Mouse (Mus musculus): ENCODE data around the gene Taf1. TPM values are rescaled to one million over a fixed set of nuclear protein-coding genes. Genes with fewer than 3 reads are reported as not detected.

The Taf1 gene
- 5.1 and 5.4 TPM in 2 replicates for polyA plus RNA-seq (2015; fragmentation: Nextera tagmentation; extraction: Ambion mirVana)

DNA sequence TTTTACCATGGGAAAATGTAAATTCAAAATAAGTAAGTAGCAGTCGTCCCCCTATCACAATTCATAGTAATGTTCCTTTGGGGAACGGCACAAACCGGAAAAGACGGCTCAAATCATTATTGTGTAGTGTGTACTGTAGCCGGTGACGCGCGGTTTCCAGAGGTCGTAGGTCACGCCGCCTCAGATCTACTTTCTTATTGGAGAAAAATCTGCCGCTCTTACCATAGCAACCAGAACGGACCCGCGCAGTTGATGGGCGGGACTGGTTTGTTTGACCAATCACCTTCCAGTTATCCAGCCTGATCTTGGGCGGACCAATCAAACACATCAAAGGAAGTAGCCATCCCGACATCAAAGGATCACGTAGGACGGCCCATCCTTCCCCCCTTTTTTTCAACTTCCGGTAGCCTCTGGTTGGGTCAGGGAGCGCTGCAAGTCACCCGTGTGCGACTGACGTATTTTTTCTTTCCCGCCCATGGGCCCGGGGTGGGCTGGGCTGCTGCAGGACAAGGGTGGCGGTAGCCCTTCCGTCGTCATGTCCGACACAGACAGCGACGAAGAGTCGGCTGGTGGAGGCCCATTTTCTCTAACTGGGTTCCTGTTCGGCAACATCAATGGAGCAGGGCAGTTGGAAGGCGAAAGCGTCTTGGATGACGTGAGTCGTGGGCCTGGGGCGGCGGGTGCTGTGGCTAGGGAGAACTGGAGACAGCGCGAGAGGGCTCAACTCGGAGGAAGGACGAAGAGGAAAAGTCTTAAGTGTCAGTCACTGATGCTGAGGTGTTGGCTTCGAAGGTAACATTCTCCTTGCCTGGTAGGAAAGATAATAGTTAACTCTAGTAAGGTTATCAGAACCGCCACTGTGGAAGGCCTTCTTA lies at the start of gene Taf1:
Gene Taf1, plus strand, starts transcription at position 388 of the 875 bp plus-strand sequence.

DNA sequence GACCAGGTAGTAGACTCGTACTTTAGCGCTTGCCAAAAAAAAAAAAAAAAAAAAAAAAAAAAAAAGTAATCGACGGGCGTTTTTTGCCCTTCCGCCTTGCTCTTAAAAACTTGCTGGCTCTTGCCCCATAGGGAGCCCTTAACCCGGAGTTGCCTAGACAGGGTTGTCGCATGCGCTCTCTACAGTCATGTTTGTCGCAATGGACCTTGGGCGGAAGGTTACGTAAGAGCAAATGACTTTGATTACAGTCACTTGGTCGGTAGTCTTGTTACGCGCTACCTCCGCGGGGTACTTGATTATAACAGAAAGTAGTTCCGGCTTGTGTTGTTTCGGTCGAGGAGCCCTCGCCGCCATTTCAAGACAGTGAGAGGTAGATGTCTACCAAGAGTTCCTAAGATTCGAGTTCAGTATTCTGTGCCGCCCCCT lies 107.2 kb downstream of the Taf1 start, which contains the start of gene Ogt:
Gene Ogt, plus strand, starts transcription at position 320 of the 426 bp plus-strand sequence.

Other genes starting within 250 kb of the Taf1 start
- 6.4 and 9.3 TPM in 2 replicates for gene Nlgn3, start 233.6 kb upstream of the Taf1 start, polyA plus RNA-seq (2015; fragmentation: Nextera tagmentation; extraction: Ambion mirVana)
- gene Gjb1, start 156.4 kb upstream of the Taf1 start, polyA plus RNA-seq (2015; fragmentation: Nextera tagmentation; extraction: Ambion mirVana): 8.1 and 8.6 TPM in 2 replicates
- gene Zmym3, start 111.9 kb upstream of the Taf1 start, polyA plus RNA-seq (2015; fragmentation: Nextera tagmentation; extraction: Ambion mirVana): 20.4 and 28.5 TPM in 2 replicates
- gene Nono, start 103.4 kb upstream of the Taf1 start, polyA plus RNA-seq (2015; fragmentation: Nextera tagmentation; extraction: Ambion mirVana): 130 and 162 TPM in 2 replicates
- 0.71 and 2.5 TPM in 2 replicates for gene Itgb1bp2, start 83.6 kb upstream of the Taf1 start, polyA plus RNA-seq (2015; fragmentation: Nextera tagmentation; extraction: Ambion mirVana)
- 41.3 and 82.1 TPM in 2 replicates for gene Ogt, start 107.3 kb downstream of the Taf1 start, polyA plus RNA-seq (2015; fragmentation: Nextera tagmentation; extraction: Ambion mirVana)
- 0.50 TPM in 1 of 2 replicates, not detected in the other for gene Cxcr3, start 201.5 kb downstream of the Taf1 start, polyA plus RNA-seq (2015; fragmentation: Nextera tagmentation; extraction: Ambion mirVana)

Data from adrenal gland, postnatal 0 days (tissue).